Mouse (Mus musculus) erythroblast, embryonic 14.5 days (primary cell): ENCODE data around the gene Slc40a1. TPM values are rescaled to one million over a fixed set of nuclear protein-coding genes. Genes with fewer than 3 reads are reported as not detected.

Experiments
- H3K27me3 ChIP-seq: 2 replicates; pipeline ENCODE4 v1.6.1; 2012; ENCODE audit warnings: inconsistent platforms; ENCODE audit not compliant: control insufficient read depth
- H3K36me3 ChIP-seq: 2 replicates; pipeline ENCODE4 v1.6.1; 2012; ENCODE audit warnings: mild to moderate bottlenecking, inconsistent platforms; ENCODE audit not compliant: control insufficient read depth
- H3K4me1 ChIP-seq: 2 replicates; pipeline ENCODE4 v1.6.1; 2012; ENCODE audit warnings: inconsistent platforms; ENCODE audit not compliant: control insufficient read depth
- H3K4me3 ChIP-seq: replicated peaks from 2 replicates; pipeline ENCODE3; 2012; ENCODE audit warnings: moderate library complexity, mild to moderate bottlenecking, inconsistent platforms
- H3K9me3 ChIP-seq: 2 replicates; pipeline ENCODE4 v1.6.1; 2012; ENCODE audit warnings: low read length, inconsistent platforms, mixed read lengths; ENCODE audit not compliant: control insufficient read depth
- GATA1 ChIP-seq: IDR thresholded peaks from 2 replicates; pipeline ENCODE4 v1.6.1; 2012; ENCODE audit warnings: low read length, inconsistent platforms, mixed read lengths
- TAL1 ChIP-seq: IDR thresholded peaks from 3 replicates; pipeline ENCODE4 v1.6.1; 2012; ENCODE audit warnings: low read length, inconsistent platforms, mixed read lengths
- polyA plus RNA-seq: library from polyadenylated mRNA; stranded (reverse); fragments of >175 nt; gene quantifications from 2 replicates; pipeline ENCODE4 v1.2.3, GENCODE M21; 2012

Gene Slc40a1
- polyA plus RNA-seq, 1 experiment = 0.51 TPM

GRCm38 (mm10) chr1:45920703-45921102 is 5.6 kb downstream of the Slc40a1 start:
- Histone ChIP-seq H3K4me1 (peaks cover 20% of the 10 kb centered on the region), H3K9me3 (no peaks in the 10 kb centered on the region), H3K36me3 (peaks cover 88% of the 10 kb centered on the region), H3K27me3 (no peaks in the 10 kb centered on the region), H3K4me3 (no peak overlapping the region)
- no peak for TF ChIP-seq TAL1
- TF ChIP-seq GATA1 = no peak

GRCm38 (mm10) chr1:45919752-45920151 is 6.6 kb downstream of the Slc40a1 start:
- no peaks in the 10 kb centered on the region for H3K27me3 ChIP-seq
- no peaks in the 10 kb centered on the region for H3K9me3 ChIP-seq
- H3K4me3 ChIP-seq = no peak overlapping the region
- peaks cover 20% of the 10 kb centered on the region for H3K4me1 ChIP-seq
- TF ChIP-seq TAL1 (no peak), GATA1 (no peak)
- H3K36me3 ChIP-seq = peaks cover 97% of the 10 kb centered on the region

DNA sequence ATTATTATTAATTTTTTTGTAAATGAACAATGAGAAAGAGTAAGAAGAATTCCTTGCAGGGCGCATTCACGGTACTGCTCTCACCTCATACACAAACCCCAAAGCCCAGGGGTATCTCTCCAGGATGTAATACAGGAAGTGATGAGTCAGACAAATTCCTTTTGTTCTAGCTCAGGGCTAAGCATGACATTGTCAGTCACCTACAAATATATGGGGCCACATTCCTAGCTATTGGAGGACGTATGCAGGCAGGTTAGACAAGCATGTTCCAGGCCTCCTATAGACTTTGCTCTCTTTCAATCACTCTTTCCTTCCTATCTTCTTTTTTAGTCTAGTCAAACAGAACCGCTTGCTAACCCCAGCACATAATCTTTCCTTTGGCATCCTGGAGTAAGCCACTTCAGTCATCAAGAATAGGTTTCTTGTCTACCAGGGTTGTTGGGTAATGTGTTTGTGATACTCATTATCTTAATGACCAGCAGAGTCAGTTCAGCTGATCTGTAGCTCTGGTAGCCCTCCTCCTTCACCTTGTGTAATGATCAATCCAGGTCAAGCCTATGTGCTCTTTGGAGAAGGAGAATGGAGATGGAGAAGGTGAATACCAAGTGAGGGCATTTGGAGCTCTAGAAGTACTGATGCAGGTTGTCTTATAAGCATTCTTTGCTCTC is 9.1 kb downstream of the Slc40a1 start:
- Histone ChIP-seq H3K9me3 (no peaks in the 10 kb centered on the region), H3K4me1 (peaks cover 3% of the 10 kb centered on the region), H3K27me3 (no peaks in the 10 kb centered on the region), H3K4me3 (no peak overlapping the region), H3K36me3 (peaks cover 98% of the 10 kb centered on the region)
- TF ChIP-seq TAL1 (no peak), GATA1 (no peak)

- Histone ChIP-seq H3K27me3 (no peaks in the 10 kb centered on the region), H3K4me3 (no peak overlapping the region), H3K36me3 (peaks cover 99% of the 10 kb centered on the region), H3K4me1 (peaks cover 3% of the 10 kb centered on the region), H3K9me3 (no peaks in the 10 kb centered on the region)
- TF ChIP-seq GATA1 = no peak
Observed at GRCm38 (mm10) chr1:45916174-45916573, 10.1 kb downstream of the Slc40a1 start.

DNA sequence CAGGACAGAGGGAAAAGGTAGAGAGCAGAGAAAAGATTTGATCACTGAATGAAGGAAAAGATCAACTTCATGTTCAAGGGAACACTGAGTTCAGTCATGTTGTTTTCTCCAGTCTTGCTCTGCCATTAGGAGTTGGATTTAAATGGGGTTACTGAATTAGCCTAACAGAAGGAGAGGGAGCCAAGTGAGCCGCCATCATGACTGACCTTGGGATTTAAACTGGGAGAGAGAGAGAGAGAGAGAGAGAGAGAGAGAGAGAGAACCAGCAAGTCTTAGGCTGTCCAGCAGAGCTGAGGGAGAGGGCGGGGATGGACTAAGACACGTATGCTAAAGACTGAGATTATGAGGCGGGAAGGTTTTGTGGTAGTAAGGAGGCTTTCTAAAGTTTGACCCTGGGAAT is 12.1 kb downstream of the Slc40a1 start:
- H3K4me3 ChIP-seq = no peak overlapping the region
- H3K9me3 ChIP-seq = no peaks in the 10 kb centered on the region
- H3K27me3 ChIP-seq = no peaks in the 10 kb centered on the region
- no peaks in the 10 kb centered on the region; the same call in 1 of the 2 replicates for H3K4me1 ChIP-seq
- TF ChIP-seq GATA1 (no peak), TAL1 (no peak)
- H3K36me3 ChIP-seq = peaks cover 98% of the 10 kb centered on the region

DNA sequence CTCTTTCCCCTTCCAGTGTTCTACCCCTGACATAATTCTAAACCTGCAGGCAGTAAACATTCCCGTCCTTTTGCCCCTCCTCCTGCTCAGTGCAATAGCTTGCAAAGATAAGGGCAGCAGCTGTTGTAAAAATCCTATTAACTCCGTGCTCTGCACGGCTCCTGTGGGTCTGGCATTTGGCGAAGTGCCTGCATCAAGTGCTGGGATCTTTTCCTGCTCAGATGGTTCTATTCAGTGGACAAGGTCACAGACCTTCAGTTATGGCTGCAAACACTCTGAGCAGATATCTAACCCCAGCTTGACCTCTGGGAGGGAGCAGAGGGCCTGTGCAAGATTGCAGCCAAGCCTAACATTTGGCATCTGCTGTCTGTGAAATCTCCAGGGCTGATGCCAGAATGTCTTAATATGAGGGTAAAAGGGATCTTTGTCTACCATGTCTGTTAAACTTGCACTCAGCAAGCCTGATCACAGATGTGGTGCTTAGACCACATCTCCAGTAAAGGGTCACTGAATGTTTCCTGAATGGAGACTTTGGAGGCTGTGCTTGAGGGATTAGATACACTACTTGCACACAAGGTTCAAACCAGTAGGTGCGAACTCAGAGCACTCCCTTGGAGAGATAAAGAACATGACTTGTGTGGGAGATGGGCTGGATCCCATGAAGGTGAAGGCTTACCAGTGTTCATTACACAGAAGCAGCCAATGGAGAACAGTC is 21.1 kb downstream of the Slc40a1 start:
- no peak overlapping the region for H3K4me3 ChIP-seq

GRCm38 (mm10) chr1:45904161-45904560 is 22.2 kb downstream of the Slc40a1 start:
- peaks cover 4% of the 10 kb centered on the region; the same call in 1 of the 2 replicates for H3K4me1 ChIP-seq
- no peak overlapping the region for H3K4me3 ChIP-seq
- no peaks in the 10 kb centered on the region for H3K9me3 ChIP-seq
- H3K36me3 ChIP-seq = peaks cover 48% of the 10 kb centered on the region
- TF ChIP-seq TAL1 (no peak), GATA1 (no peak)
- H3K27me3 ChIP-seq = no peaks in the 10 kb centered on the region

More for the DNA sequence above, 21.1 kb downstream of the Slc40a1 start:
- no peaks in the 10 kb centered on the region for H3K9me3 ChIP-seq
- no peak for TF ChIP-seq GATA1
- no peak for TF ChIP-seq TAL1
- peaks cover 4% of the 10 kb centered on the region; the same call in 1 of the 2 replicates for H3K4me1 ChIP-seq
- H3K27me3 ChIP-seq = no peaks in the 10 kb centered on the region
- peaks cover 59% of the 10 kb centered on the region for H3K36me3 ChIP-seq

DNA sequence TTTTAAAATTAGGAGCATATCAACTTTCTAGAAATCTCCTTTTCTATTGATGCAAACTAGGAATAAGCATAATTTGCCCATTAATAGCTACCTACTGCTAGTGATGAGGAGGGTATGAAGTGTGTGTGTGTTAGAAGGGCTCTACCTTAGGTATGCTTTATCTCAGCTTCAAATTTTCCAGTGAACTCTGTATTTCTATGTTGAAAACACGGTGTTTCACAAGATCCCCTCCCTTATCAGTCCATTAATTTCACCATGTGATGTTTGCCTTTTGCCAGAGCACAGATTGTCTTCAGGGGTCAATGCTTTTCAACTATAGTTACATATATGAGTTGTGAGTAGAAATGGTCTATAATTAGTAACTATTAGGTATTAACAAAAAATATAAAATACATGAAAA is 28.3 kb downstream of the Slc40a1 start:
- Histone ChIP-seq H3K9me3 (no peaks in the 10 kb centered on the region), H3K4me3 (no peak overlapping the region)
- TF ChIP-seq GATA1 = no peak

GRCm38 (mm10) chr1:45894168-45894912 is 32.0 kb downstream of the Slc40a1 start:
- no peaks in the 10 kb centered on the region for H3K36me3 ChIP-seq
- H3K9me3 ChIP-seq = no peaks in the 10 kb centered on the region
- no peak for TF ChIP-seq GATA1
- TF ChIP-seq TAL1 = no peak
- no peak overlapping the region for H3K4me3 ChIP-seq
- H3K27me3 ChIP-seq = peaks cover 4% of the 10 kb centered on the region; the same call in 1 of the 2 replicates
- H3K4me1 ChIP-seq = no peaks in the 10 kb centered on the region; the same call in 1 of the 2 replicates

More for the DNA sequence above, 28.3 kb downstream of the Slc40a1 start:
- Histone ChIP-seq H3K27me3 (no peaks in the 10 kb centered on the region), H3K36me3 (peaks cover 3% of the 10 kb centered on the region), H3K4me1 (no peaks in the 10 kb centered on the region; the same call in 1 of the 2 replicates)
